Mouse (Mus musculus) lung, postnatal 0 days (tissue): Measurements from ENCODE around the gene Baiap2l2.

Source experiments
- CTCF ChIP-seq: IDR thresholded peaks from 2 replicates; pipeline ENCODE4 v1.5.1; 2016; ENCODE audit warnings: antibody characterized with exemption, mild to moderate bottlenecking
- EP300 ChIP-seq: IDR thresholded peaks from 2 replicates; pipeline ENCODE4 v1.6.1; 2016; ENCODE audit warnings: antibody characterized with exemption, mild to moderate bottlenecking, control low read depth

DNA sequence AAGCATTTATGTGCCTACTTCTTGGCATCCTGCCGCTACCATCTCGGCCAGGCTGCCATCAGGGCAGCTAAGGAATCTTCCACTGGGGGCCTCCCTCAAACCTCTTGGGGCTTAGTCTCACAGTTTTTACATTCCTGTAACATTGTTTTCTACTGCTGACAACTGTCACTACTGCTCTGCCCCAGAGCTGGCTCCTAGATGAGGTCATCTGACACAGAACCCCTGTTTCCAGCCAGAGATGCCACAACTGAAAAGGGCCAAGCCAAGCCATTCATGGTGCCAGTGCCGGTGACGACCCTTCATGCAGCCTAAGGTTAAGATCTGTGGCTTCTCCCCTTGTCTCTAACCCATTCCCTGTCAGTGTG is 38.4 kb upstream of the Baiap2l2 start:
- no peak for TF ChIP-seq CTCF
- TF ChIP-seq EP300, result no peak
